Mouse (Mus musculus): ENCODE data around the gene Defb21.

Defb21 gene

DNA sequence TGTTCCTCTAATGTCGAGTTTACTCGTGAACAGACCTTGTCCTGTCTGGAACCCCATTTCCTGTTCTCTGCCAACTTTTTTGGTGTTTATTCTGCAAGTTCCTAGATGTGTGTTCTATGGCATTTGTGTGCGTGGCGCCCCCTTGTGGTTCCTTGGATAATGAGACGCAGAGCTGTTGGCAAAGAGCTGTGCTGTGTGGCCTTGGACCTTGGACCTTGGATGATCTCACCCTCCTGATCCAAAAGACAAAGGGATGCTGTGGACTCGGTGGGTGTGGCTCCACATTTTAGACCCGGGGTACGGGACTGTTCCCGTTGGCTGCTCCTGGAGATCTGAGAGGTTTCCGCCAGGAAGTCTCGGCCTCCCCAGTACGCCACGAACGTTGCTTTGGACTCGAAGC is 31.5 kb downstream of the Defb21 start, which contains the start of gene Defb36:
Gene Defb36 (plus strand): TSS at position 271 of the 400 bp plus-strand sequence.
- no peak for DNase-seq (ENCODE audit: low read depth, low spot score)

- DNase-seq (ENCODE audit: low read depth, low spot score), result no peak
Observed at GRCm38 (mm10) chr2:152607746-152608145, 35.2 kb downstream of the Defb21 start.

GRCm38 (mm10) chr2:152608719-152609118 is 36.2 kb downstream of the Defb21 start:
- no peak for DNase-seq (ENCODE audit: low read depth, low spot score)

DNA sequence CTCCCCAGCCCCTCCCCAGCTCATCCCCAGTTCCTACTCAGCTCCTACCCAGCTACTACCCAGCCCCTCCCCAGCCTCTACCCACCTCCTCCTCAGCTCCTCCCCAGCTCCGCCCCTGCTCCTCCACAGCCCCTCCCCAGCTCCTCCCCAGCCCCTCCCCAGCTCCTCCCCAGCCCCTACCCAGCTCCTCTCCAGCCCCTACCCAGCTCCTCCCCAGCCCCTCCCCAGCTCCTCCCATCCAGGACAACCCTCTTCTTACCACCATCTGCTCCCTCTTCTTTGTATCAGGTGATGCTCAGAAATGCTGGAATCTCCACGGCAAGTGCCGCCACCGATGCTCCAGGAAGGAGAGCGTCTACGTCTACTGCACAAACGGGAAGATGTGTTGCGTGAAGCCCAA is 39.6 kb downstream of the Defb21 start:
- no peak for DNase-seq (ENCODE audit: low read depth, low spot score)

GRCm38 (mm10) chr2:152615563-152615962 is 43.0 kb downstream of the Defb21 start:
- DNase-seq (ENCODE audit: low read depth, low spot score), result peak; percentile 84

DNA sequence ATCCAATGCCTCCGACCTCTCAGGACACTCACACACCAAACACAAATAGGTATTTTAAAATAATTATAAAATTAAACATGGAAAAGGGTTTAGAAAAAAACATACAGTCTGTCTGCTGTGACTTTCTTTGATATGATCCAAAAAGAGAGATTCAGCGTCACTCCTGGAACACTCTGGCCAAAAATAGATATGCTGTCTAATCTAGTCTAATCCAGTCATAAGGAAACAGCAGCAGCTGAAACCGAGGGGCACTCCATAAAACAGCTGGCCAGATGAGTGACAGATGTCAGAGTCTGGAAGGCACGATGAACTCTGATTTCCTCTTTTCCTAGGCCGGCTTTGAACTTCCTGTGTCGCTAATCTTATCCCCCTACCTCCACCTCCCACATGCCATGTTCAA is 43.9 kb downstream of the Defb21 start:
- DNase-seq (ENCODE audit: low read depth, low spot score), result no peak

DNA sequence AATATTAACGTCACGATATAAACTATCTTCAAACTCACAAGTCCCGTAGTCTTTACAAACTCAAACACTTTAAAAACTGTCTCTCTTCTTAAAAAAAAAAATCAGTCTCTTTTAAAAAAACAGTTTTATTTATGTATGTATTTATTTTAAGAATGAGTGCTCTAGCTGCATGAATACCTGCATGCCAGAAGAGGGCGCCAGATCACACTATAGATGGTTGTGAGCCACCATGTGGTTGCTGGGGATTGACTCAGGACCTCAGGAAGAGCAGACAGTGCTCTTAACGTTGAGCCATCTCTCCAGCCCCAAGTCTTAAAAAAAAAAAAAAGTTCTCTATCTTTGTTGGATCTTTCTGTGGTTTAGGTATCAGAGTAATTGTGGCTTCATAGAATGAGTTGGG is 44.8 kb downstream of the Defb21 start:
- no peak for DNase-seq (ENCODE audit: low read depth, low spot score)

DNA sequence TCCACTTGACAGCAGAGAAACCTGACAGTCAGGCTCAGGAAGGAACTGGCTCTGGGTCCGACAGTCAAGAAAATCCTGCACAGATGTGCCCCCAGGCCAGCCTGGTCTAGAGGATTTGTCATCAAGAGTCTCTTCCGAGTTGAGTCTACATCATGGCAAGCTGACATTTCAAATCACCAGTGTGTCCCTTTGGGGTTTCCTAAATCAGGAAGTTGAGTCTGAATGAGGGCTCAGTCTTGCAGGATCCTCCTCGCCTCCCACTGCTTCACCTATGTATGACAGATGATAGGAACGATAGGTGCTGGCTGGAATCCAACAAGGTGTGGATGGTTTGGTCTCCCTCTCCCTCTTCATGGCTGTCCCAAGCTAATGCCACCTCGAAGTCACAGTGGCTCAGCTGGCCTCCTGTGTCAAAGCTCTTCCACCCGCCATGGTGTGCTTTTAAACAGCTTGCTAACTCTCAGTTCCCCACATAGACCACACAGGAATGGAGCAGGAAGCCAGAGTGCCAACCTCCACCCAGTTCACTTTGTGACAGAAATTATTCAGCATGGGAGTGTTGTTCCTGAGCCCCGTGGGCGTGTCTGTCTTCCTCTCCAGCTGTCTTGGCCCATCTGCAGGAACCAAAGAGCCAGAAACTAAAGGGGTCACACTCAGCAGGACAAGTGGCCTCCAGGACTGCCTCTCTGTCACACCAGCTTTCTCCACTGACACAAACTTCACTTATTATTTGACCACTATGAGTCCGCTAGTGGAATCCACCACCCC is 48.0 kb downstream of the Defb21 start:
- DNase-seq (ENCODE audit: low read depth, low spot score), result no peak

DNA sequence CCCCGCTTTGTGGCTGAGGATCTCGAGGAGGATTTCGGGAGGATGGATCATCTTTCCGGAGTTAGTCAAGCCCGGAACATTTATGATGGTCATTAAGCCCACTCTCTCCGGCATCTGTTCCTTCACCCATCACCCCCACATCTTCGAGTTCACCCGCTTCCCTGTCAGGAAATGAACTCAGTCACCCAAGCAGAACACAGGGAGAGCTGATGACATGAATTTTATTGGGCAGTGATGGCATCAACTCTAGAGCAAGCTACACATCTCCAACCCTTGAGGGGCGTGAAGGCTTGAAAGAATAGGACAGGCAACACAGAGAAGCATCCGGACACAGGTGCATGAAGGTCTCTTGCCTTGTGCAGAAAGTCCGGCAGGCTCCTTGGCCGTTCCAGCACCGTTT is 49.6 kb downstream of the Defb21 start:
- DNase-seq (ENCODE audit: low read depth, low spot score), result no peak

- no peak for DNase-seq (ENCODE audit: low read depth, low spot score)
Observed at GRCm38 (mm10) chr2:152622953-152623352, 50.4 kb downstream of the Defb21 start, which contains the start of gene Defb25. Defb25 (minus strand) TSS chr2:152623053.
